Mouse (Mus musculus) splenic B cell, adult 2 months (primary cell): Measurements from ENCODE around the gene Il22ra1.

Experiments
- DNase-seq: peaks from one replicate; pipeline ENCODE4 v3.0.0-alpha.2; 2011; ENCODE audit warnings: low read depth, low spot score
- H3K27me3 ChIP-seq: 2 replicates; pipeline ENCODE4 v1.6.1; 2012; ENCODE audit warnings: mild to moderate bottlenecking, low read length, moderate library complexity, mixed read lengths; ENCODE audit not compliant: control insufficient read depth, poor library complexity, insufficient read depth, severe bottlenecking
- H3K36me3 ChIP-seq: 2 replicates; pipeline ENCODE4 v1.6.1; 2012; ENCODE audit warnings: mild to moderate bottlenecking, low read length, moderate library complexity, mixed read lengths; ENCODE audit not compliant: control insufficient read depth, poor library complexity, insufficient read depth, severe bottlenecking

The Il22ra1 gene

DNA sequence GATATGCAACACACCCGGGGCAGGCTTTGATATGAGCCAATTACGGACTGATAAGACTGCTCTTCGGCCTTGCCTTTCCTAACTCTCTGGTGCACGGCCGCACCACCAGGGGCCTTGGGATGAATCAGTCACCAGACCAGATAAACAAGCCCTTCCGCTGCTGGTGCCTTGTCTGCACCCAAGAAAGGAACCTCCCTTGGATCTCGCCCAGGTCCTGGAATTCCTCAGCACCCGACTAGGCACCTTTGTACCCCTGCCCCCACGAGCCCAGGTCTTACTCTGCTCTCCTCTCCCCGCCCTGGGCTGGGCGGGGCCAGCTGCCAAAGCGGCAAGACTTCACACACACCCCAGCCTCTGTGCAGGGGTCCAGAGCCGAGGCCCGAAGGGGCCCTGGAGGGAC, at the start of gene Il22ra1:
Il22ra1 (plus strand) TSS at position 356 of the 400 bp plus-strand sequence.
- Histone ChIP-seq H3K36me3 (no peaks in the 10 kb centered on the region; the same call in 1 of the 2 replicates), H3K27me3 (no peaks in the 10 kb centered on the region)
- no peak for DNase-seq

DNA sequence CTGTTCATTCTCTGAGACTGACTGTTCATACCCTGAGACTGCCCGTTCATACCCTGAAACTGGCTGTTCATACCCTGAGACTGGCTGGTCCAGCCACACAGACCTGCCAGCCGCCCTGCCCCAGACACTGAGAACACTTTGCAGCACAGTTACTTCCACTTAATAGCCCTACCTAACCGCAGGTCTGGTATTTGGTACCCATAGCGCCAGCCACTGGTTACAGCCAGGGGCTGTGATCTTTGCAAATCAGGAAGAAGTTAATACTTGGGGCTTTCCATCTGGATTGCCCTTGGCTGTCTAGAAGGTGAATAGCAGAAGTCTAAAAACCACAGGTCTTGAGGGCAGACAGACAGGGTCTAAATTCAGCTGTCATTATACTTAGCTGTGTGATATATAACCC, 48.7 kb upstream of the Il22ra1 start:
- no peaks in the 10 kb centered on the region; the same call in 1 of the 2 replicates for H3K27me3 ChIP-seq
- H3K36me3 ChIP-seq, result no peaks in the 10 kb centered on the region
- DNase-seq, result peak; percentile 76

DNA sequence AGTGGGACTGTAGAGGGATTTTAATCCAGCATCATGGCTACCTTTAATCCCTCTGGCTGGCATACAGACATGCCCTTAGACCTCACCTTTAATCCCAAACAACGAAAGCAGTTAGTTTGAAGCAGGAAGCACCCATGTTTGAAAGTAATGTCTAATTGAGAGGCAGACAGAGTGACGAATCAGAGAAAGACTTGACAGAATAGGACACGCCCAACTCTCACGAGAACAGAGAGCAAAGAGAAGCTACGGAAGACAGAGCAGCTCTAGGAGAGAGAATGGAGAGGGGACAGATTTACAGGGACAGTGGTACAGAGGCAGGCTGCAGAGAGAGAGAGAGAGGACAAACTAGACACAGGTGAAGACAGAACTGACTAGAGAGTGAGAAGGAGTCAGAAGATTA, 46.2 kb upstream of the Il22ra1 start:
- Histone ChIP-seq H3K27me3 (no peaks in the 10 kb centered on the region; the same call in 1 of the 2 replicates), H3K36me3 (no peaks in the 10 kb centered on the region)
- DNase-seq, result no peak

DNA sequence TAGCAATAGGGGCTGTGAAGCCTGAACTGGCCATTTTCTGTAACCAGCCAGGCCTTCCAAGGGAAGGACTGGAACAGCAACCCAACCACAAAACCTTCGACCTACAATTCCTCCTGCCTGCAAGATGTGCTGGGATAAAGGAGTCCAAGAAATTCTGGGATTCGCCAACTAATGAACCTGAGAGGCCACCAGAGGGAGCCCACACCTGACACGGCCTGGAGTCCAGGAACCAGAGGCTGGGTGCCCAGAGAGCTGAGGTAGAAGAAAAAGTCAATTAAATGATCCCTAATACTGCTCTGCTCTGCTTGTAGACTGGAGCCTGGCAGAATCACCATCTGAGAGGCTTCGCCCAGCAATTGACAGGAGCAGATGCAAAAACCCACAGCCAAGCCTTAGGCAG, 44.4 kb upstream of the Il22ra1 start:
- no peak for DNase-seq
- no peaks in the 10 kb centered on the region; the same call in 1 of the 2 replicates for H3K27me3 ChIP-seq

DNA sequence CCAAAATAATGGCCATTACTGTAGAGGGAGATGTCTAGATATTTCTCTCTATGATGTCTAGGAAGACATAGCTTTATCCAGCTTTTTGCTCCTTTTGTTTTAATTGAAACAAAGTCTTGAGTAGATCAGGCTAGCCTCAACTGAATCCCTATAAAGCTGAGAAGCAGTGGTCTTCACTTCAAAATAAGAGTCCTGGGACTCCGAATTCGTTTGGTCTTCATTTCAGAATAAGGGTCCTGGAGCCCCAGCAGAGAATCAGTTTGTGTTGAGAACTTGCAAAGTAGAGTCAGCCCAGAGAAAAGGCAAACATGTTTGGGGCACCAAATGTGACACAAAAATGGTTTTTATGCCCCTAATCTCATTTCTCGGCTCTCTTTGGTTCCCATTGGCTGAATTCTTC, 43.2 kb upstream of the Il22ra1 start:
- no peaks in the 10 kb centered on the region; the same call in 1 of the 2 replicates for H3K27me3 ChIP-seq
- DNase-seq, result peak; percentile 43
- H3K36me3 ChIP-seq, result no peaks in the 10 kb centered on the region

More for the DNA sequence above, 44.4 kb upstream of the Il22ra1 start:
- H3K36me3 ChIP-seq, result no peaks in the 10 kb centered on the region

DNA sequence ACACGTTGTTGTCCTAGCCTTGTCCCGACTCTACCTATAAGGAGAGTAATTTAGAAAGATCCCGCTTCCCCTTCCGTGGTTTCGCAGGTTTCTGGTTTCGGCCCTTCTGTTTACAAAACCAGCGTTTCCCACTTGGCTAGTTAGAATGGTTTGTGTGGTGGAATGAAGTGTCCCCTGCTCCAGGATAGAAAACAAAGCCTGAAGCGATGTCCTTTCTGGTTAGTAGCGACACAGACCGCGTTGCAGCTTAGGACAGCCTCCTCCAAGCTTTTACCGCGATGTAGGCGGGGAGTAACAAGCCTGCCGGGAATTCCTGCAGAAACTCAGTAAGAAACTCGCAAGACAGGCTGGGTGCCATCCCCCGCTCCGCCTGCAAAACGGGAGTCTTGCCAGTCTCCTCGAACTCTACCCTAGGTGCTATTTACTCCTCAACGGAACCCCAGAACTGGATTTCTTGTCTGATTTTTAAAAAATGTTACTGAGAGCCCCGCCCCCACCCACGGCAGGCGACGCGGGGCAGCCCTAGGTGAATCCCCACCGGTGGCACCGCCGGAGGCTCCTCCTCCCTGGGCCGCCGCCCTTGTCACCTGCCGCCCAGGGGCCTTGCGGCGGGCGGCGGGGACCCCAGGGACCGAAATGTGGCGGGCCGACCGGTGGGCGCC, 41.9 kb upstream of the Il22ra1 start, which contains the start of gene Ifnlr1:
Ifnlr1 (plus strand) TSS at position 382 of the 662 bp plus-strand sequence.
- no peaks in the 10 kb centered on the region for H3K36me3 ChIP-seq
- DNase-seq, result peak; percentile 71
- no peaks in the 10 kb centered on the region for H3K27me3 ChIP-seq

DNA sequence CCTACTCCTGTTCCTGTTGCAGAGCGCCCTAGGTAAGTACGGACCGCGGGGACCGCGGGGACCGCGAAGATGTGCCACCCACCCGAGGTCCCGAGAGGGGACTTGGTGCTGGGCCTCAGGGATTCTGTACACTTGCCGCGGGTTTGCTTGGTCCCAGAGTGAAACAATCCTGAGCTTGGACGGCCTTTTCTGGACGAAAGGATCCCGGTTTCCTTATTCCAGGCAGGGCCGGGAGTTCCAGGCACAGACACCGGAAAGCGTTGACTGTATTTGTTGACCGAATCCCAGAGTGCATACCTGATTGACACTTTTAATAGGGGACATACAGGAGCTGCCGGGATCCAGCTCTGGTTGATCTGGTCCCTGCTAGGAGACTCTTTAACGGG, 41.4 kb upstream of the Il22ra1 start:
- no peaks in the 10 kb centered on the region for H3K36me3 ChIP-seq
- no peaks in the 10 kb centered on the region for H3K27me3 ChIP-seq
- DNase-seq, result no peak

DNA sequence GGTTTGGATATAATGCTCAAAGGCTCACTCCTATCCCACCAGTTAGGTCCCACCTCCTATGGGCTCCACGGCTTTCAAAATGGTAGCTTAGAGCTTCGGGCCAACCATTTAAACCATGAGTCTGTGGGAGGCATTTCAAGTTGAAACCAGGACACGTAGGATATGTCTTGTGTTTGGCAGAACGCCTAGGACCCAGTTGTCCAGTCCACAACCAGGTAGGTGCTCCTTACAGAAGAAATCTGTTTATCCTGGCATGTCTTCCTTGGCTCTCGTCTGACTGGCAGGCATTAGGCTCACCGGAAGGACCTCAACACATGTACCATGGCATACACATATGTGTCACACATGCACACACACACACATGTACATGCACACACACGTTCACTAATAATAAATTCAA, 38.2 kb upstream of the Il22ra1 start:
- no peaks in the 10 kb centered on the region for H3K36me3 ChIP-seq
- no peaks in the 10 kb centered on the region for H3K27me3 ChIP-seq
- DNase-seq, result no peak

DNA sequence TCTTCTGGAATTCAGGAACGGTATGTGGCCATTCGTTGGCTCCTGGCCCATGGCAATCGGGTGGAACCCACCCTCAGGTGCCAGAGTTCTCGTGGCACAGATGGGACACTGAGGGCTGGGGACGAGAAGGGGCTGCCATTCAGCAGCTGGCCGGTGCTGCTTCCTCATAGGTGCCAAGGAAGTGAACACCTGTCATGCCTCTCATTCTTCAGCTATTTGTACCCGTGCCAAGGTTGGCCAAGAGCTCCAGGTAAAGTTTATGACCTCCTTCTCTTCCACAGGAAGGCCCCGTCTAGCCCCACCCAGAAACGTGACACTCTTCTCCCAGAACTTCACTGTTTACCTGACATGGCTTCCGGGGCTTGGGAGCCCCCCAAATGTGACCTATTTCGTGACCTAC, 37.7 kb upstream of the Il22ra1 start:
- H3K36me3 ChIP-seq, result no peaks in the 10 kb centered on the region
- no peak for DNase-seq
- H3K27me3 ChIP-seq, result no peaks in the 10 kb centered on the region

DNA sequence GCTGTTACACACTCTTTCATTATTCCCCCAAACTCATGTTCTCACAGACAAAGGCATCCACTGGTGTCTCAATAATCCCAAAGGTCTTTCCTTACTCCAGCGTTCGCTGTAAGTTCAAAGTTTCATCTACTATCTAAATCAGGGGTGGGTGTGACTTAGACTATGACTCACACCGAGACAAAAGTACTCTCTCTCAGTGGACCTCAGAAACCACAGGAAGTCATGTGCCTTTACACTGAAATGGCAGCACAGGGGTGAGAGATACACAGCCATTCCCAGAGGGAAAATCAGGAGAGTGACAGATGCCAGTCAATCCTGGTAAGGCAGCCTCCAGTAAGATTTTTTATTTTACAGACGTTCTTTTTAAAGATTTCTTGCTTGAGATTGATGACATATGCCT, 35.1 kb upstream of the Il22ra1 start:
- Histone ChIP-seq H3K36me3 (no peaks in the 10 kb centered on the region), H3K27me3 (no peaks in the 10 kb centered on the region)
- no peak for DNase-seq

DNA sequence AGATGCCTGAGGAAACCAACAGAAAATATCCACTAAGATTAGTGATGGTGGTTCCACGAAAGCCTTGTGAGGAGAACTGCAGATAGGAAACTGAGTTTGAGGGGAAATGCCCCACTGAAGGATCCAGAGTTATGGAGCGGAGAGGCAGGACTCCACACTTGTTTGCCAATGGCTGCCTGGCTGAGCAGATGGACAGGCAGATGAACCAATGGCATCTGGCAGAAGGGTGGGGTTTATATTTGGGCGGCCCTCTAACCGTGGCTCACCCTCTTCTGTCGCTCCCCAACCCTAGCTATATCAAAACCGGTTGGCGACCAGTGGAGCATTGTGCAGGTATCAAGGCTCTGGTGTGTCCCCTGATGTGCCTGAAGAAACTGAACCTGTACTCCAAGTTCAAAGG, 29.5 kb upstream of the Il22ra1 start:
- H3K36me3 ChIP-seq, result no peaks in the 10 kb centered on the region; the same call in 1 of the 2 replicates
- no peaks in the 10 kb centered on the region for H3K27me3 ChIP-seq
- no peak for DNase-seq

DNA sequence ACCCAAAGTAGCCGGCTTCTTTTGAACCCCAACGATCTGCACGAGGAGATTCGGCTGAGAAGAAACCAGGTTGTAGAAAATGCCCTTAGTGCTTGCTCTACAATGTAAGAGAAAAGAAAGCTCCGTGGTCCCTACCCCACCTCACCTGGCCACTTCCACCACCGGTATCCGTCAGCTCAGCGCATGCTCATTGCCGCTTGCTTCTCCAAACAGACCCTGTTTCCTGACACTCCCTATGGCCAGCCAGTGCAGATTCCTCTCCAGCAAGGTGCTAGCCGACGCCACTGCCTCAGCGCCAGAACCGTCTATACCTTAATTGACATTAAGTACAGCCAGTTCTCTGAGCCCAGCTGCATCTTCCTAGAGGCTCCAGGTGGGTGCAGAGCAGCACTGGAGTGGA, 24.5 kb upstream of the Il22ra1 start:
- no peaks in the 10 kb centered on the region; the same call in 1 of the 2 replicates for H3K36me3 ChIP-seq
- no peak for DNase-seq
- no peaks in the 10 kb centered on the region for H3K27me3 ChIP-seq

DNA sequence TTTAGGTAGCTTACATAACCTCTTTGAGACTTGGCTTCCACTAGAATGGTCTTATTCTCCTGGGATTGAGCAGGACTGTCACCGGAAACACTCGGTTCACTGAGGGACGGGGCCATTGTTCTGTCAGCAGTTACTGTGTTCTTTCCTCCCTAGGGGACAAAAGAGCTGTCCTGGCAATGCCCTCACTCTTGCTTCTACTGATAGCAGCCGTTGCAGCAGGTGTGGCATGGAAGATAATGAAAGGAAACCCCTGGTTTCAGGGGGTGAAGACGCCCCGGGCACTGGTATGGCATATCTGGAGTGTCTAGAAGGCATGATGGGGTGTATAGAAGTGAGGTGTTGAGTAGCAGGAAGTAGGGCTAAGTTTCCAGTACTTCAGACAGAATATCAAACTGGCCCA, 24.0 kb upstream of the Il22ra1 start:
- peak; percentile 56 for DNase-seq
- H3K27me3 ChIP-seq, result no peaks in the 10 kb centered on the region

DNA sequence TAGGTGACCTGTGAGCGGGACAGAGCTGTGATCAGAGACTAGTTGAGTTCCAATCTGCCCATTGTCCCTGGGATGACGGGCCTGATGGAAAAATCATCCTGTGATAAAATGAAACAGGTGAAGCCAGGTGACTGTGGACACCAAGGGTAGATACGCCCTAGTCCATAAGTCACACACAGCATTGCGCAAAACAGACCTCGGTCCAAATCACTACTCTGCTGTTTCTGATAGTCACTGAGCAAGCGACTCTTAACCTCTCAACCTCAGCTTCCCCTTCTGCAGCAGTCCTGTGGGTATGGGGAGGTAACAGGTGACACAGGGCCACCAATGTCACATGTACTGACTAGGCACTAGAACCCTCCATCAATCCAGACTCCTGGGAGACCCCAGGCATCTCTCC, 21.9 kb upstream of the Il22ra1 start:
- H3K36me3 ChIP-seq, result no peaks in the 10 kb centered on the region; the same call in 1 of the 2 replicates
- no peaks in the 10 kb centered on the region for H3K27me3 ChIP-seq
- DNase-seq, result no peak

More for the DNA sequence above, 24.0 kb upstream of the Il22ra1 start:
- no peaks in the 10 kb centered on the region; the same call in 1 of the 2 replicates for H3K36me3 ChIP-seq

DNA sequence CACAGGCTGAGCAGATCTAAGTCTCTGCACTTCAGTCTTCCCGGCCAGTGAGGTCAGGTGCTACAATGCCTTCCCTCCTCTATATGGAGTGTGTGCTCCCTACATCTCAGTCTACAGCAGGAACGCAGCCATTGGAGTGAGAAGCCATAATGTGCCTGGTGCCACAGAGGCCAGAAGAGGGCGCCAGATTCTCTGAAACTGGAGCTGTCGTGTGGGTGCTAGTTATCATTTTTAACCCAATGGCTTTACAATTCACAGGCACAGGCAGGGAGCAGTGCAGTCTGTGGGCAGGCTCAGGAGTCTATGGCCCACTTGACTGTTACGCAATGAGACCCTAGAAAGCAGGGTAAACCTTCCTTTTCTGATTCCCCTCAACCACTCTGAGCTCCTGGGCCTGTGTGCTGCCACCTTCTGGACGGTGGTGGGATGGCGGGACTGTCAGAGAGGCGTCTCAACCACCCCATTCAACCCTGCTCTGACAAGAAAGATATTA, 18.9 kb upstream of the Il22ra1 start:
- Histone ChIP-seq H3K27me3 (no peaks in the 10 kb centered on the region), H3K36me3 (no peaks in the 10 kb centered on the region)
- DNase-seq, result peak; percentile 85

DNA sequence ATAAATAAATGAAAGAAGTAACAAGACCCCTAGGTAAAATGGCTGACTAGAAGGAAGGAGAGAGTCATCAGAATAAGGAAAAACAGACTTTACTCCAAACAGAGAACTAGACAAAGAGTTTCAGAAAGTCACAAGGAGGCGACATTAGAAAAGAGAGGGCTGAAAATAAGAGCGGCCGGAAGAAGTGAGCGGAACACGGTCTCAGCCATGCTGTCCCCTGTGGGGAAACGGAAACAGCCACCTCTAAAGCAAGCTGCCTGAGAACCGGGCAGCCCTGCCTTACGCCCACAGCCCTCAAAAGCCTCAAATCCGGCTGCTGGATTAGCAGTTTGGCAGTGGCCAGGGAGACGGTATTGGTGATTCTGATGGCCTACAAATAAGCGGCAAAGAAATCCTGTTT, 18.4 kb upstream of the Il22ra1 start:
- DNase-seq, result peak; percentile 59
- no peaks in the 10 kb centered on the region for H3K36me3 ChIP-seq
- H3K27me3 ChIP-seq, result no peaks in the 10 kb centered on the region
